Mouse (Mus musculus) kidney, adult 2 months (tissue): Measurements from ENCODE around the gene Tradd. TPM values are rescaled to one million over a fixed set of nuclear protein-coding genes. Genes with fewer than 3 reads are reported as not detected.

Source experiments
- DNase-seq: peaks from one replicate; pipeline ENCODE4 v3.0.0; 2021
- H3K27ac ChIP-seq: fragments of 200-500 bp; 2 replicates; pipeline ENCODE4 v1.5.1; 2012; ENCODE audit warnings: low read depth, low read length, control low read depth, inconsistent platforms; ENCODE audit not compliant: insufficient read depth
- H3K27me3 ChIP-seq: fragments of 200-500 bp; replicated peaks from 2 replicates; pipeline ENCODE4 v1.6.1; 2012; ENCODE audit warnings: mild to moderate bottlenecking, moderate library complexity, low read length, inconsistent platforms; ENCODE audit not compliant: control insufficient read depth, insufficient read depth
- H3K36me3 ChIP-seq: fragments of 200-500 bp; 2 replicates; pipeline ENCODE4 v1.6.1; 2012; ENCODE audit warnings: mild to moderate bottlenecking, moderate library complexity, low read length, inconsistent platforms; ENCODE audit not compliant: control insufficient read depth, insufficient read depth
- H3K4me1 ChIP-seq: fragments of 200-500 bp; 2 replicates; pipeline ENCODE4 v1.6.1; 2011; ENCODE audit warnings: low read length; ENCODE audit not compliant: control insufficient read depth, insufficient read depth
- H3K4me3 ChIP-seq: fragments of 200-500 bp; 2 replicates; pipeline ENCODE4 v1.5.1; 2011; ENCODE audit warnings: mild to moderate bottlenecking, low read depth, low read length, control low read depth; ENCODE audit not compliant: insufficient read depth
- CTCF ChIP-seq: fragments of 200-500 bp; conservative IDR thresholded peaks from 2 replicates; pipeline ENCODE4 v1.5.1; 2011; ENCODE audit warnings: low read depth, mild to moderate bottlenecking, control low read depth, low read length, moderate library complexity, mixed read lengths; ENCODE audit not compliant: insufficient read depth, insufficient read length
- POLR2A ChIP-seq: fragments of 200-500 bp; IDR thresholded peaks from one replicate; pipeline ENCODE4 v1.6.1; 2011; ENCODE audit warnings: low read depth, low read length, control low read depth
- WGBS: fragments of 180-500 bp; shearing (Covaris S2); methylation state at CpG from one replicate; pipeline ENCODE4 v1.1.7; 2018; 5-methylcytosine and 5-hydroxymethylcytosine counted together
- polyA plus RNA-seq: library from polyadenylated mRNA; depleted of rRNA; stranded (reverse); fragments of >200 nt; gene quantifications from 2 replicates; pipeline ENCODE4 v1.2.3, GENCODE M21; 2012

The Tradd gene
- polyA plus RNA-seq, 1 experiment, result 13.5 TPM

DNA sequence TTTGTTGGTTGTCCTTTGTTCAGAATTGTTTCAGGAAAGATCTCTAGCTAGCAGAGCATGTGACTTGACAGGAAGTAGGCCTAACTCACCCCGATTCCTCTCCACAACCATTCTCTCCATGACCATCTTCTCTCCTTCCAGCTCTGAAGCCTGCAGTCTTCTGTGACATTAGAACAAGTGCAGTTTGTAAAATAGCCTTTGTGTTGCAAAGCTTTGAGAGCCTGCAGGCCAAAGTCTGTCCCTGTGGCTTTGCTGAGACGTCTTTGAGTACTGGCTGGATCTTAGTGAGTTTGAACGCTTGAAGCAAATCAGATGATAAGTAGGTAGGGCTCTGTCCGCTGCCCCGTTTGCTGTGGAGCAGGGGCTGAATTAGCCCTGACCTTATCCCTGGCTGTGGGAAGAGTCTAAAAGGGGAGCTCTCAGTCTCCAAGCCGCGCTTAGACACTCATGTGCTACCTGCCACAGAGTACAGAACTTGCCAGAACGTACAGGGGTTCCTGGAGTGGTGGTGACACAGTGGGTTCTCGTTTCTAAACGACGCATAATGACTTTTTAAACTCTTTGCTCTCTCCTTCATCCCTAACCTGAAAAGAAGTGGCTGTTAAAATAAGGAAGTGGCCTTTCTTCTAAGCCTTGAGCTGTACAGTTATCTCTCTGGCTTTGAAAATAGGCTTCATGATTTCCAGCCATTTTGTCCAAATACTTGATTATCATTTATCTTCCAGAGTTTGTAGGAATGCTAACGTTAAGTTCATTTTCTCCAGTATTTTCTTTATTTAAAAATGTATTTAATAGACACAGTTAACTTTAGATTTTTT lies 32.7 kb downstream of the Tradd start:
- Histone ChIP-seq H3K4me1 (peaks cover 3% of the 10 kb centered on the region; the same call in 1 of the 2 replicates), H3K27me3 (no peaks in the 10 kb centered on the region), H3K36me3 (peaks cover 2% of the 10 kb centered on the region; the same call in 1 of the 2 replicates), H3K4me3 (no peak overlapping the region), H3K27ac (no peak overlapping the region)
- DNase-seq, result no peak
- TF ChIP-seq CTCF, result no peak
- TF ChIP-seq POLR2A, result no peak
- WGBS, result 80% methylated on average over 12 of the region's 12 CpGs

DNA sequence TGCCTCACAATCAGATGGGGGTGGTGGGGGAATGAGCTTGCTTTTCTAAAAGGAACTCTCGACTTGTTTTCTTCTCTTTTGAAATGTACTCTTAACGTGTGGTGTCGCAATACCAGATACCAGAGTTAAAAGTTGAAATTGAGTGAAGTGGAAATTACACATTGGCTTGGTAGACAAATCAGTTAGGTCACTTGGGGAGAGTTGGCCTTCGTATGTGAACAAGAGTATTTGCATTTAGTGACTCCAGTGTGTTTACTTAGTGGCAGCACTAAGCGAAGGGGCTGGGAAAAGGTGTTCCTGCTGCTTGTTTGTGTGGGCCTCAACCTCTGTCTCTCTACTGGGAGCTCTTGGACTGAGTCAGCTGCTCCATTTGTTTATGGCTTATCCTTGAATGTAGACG lies 38.5 kb downstream of the Tradd start:
- Histone ChIP-seq H3K4me3 (peak overlapping the region; percentile 91), H3K27me3 (no peaks in the 10 kb centered on the region), H3K36me3 (no peaks in the 10 kb centered on the region), H3K4me1 (peaks cover 9% of the 10 kb centered on the region; the same call in 1 of the 2 replicates), H3K27ac (peak overlapping the region; percentile 27; the same call in 1 of the 2 replicates)
- no peak for TF ChIP-seq POLR2A
- no peak for TF ChIP-seq CTCF
- DNase-seq, result no peak
- 9% methylated on average over 6 of the region's 6 CpGs for WGBS

DNA sequence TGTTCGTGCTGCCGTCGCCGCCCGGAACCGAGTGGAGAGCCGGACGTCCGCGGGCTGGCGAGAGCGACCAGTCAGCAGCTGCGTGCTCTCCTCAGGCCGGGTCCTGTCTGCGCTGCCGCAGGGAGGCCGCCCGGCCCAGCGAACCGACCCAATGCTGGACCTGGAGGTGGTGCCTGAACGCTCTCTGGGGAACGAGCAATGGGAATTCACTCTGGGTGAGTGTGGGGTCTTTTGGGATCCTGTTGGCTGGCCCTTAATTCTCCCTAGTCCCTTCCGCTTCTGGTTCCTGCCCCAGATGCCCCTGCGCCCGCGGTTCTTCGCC lies 39.2 kb downstream of the Tradd start:
- 1% methylated on average over 27 of the region's 27 CpGs for WGBS
- DNase-seq, result no peak
- Histone ChIP-seq H3K4me3 (peak overlapping the region; percentile 91), H3K27me3 (no peaks in the 10 kb centered on the region), H3K4me1 (peaks cover 9% of the 10 kb centered on the region; the same call in 1 of the 2 replicates), H3K36me3 (no peaks in the 10 kb centered on the region), H3K27ac (peak overlapping the region; percentile 73)
- TF ChIP-seq CTCF, result no peak
- no peak for TF ChIP-seq POLR2A

DNA sequence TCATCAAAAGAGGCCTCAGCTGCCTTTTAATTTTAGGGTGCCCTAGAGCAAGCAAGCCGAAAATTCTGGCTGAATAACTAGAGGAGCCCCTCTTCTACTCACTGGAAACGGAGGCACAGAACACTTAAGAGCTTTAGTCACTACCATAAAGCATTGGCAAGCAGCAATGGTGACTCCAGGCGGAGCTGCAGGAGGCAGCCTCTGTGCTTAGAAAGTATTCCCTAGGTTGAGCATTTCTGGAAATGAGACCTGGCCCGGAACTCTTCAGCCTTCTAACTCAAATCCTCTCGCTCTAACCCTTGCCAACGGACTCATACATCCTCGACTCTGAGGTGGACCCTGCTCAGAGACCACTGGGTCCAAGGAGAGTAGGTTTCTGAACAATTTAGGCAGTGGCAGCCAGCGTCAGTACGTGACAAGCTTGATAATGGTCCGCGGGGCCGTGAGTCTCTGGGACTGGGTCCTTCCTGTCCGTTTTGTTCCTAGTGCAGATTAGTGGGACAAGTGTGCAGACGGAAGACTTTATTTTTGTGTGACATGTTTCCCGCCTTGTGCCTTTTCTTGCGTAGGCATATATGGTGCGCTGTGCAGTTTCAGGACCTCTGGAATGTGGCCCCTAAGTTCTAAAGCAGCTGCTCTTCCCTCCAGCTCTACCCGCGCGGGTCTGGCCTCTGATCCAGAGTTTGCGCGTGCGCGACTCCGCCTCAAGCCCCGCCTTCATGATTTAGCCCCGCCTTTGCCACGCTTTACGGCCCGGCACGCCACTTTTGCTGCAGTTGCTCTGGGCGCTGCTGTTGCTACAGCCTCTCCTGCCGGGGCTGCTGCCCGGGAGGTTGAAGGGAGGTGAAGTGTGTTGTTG lies 39.8 kb downstream of the Tradd start, which contains the start of gene D230025D16Rik:
TSS of gene D230025D16Rik (plus strand) at position 733 of the 859 bp plus-strand sequence.
- no peaks in the 10 kb centered on the region for H3K36me3 ChIP-seq
- H3K4me3 ChIP-seq, result peak within 1 kb of the TSS; percentile 91
- no peaks in the 10 kb centered on the region for H3K27me3 ChIP-seq
- H3K4me1 ChIP-seq, result peaks cover 9% of the 10 kb centered on the region; the same call in 1 of the 2 replicates
- WGBS, result 2% methylated on average over 34 of the region's 34 CpGs
- DNase-seq, result peak; percentile 96
- TF ChIP-seq CTCF (no peak), POLR2A (peak; percentile 95)
- peak within 1 kb of the TSS; percentile 83 for H3K27ac ChIP-seq

DNA sequence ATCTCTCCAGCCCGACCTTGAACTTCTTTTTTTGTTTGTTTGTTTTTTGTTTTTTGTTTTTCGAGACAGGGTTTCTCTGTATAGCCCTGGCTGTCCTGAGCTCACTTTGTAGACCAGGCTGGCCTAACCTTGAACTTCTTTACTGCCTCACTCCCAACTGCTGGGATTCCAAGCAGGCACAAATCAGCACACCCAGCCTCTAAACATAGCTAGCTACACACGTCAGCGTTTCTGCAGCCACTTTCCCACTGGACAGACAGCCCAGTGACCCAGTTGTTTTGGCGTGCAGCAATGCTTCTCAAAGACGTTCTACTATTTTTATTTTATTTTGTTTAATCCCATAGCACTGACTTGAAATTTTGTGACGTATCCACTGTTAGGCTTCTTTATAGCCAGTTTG lies 40.6 kb downstream of the Tradd start:
- H3K27ac ChIP-seq, result no peak overlapping the region
- no peaks in the 10 kb centered on the region for H3K36me3 ChIP-seq
- peaks cover 9% of the 10 kb centered on the region; the same call in 1 of the 2 replicates for H3K4me1 ChIP-seq
- WGBS, result 82% methylated on average over 7 of the region's 7 CpGs
- H3K27me3 ChIP-seq, result no peaks in the 10 kb centered on the region
- no peak for TF ChIP-seq POLR2A
- TF ChIP-seq CTCF, result no peak
- DNase-seq, result no peak
- no peak overlapping the region for H3K4me3 ChIP-seq

DNA sequence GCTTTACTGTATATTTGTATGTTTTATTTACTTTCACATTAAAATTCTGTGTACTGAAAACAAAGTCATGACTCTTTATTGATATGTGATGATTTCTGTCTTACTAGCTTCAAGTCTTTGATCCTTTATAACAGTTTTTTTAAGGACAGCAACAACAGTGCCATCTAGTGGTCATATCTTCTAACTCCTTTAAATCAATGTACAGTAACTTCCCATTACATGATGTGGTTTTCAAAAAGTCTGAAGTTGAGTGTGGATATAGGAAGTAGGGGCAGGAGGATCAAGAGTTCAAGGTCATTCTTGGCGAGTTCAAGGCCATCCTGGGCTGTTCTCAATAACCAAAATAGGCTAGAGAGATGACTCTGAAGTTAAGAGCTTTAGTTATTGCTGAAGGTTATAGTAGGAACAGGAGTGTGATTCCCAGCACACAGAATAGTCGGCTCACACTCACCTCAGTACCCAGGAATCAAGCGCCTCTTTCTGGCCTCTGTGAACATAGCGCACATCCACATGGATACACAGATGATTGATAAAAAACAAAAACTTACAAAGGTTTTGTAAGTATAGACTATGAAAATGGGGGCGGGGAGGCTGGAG lies 46.4 kb downstream of the Tradd start:
- no peaks in the 10 kb centered on the region; the same call in 1 of the 2 replicates for H3K4me1 ChIP-seq
- WGBS, result 77% methylated on average over 5 of the region's 5 CpGs
- no peaks in the 10 kb centered on the region for H3K27me3 ChIP-seq
- TF ChIP-seq CTCF (0 out of 2 replicates have a peak, but pooled peaks have one; percentile 29), POLR2A (no peak)
- no peak overlapping the region for H3K27ac ChIP-seq
- H3K36me3 ChIP-seq, result no peaks in the 10 kb centered on the region; the same call in 1 of the 2 replicates
- no peak overlapping the region for H3K4me3 ChIP-seq
- peak; percentile 60 for DNase-seq
